In genomic region chr12:69538362-69538950, GRCm38 (mm10) we compare ENCODE assay signal across 8 mouse cellular contexts. TPM values are rescaled to one million over a fixed set of nuclear protein-coding genes. Genes with fewer than 3 reads are reported as not detected.
A peak's percentile ranks its signal among the peaks of the same experiment; 100 is the strongest.
DNase-seq lines count a peak whose midpoint lies in the region; ATAC-seq and TF ChIP-seq lines count a peak whose summit lies in the region.

No protein-coding gene starts in this region.

- 57% methylated on average over 4 of the region's 4 CpGs for WGBS in kidney, embryonic 15.5 days
- 67% methylated on average over 4 of the region's 4 CpGs for WGBS in hindbrain, embryonic 10.5 days
- WGBS in midbrain, embryonic 11.5 days: 74% methylated on average over 4 of the region's 4 CpGs

- H3K9me3 ChIP-seq in kidney, embryonic 15.5 days (replicated peaks): no peaks in the 10 kb centered on the region
- H3K9me3 ChIP-seq in hindbrain, embryonic 10.5 days: no peaks in the 10 kb centered on the region
- no peaks in the 10 kb centered on the region for H3K9me3 ChIP-seq in midbrain, embryonic 11.5 days (ENCODE audit: control insufficient read depth, low read length)

- H3K4me1 ChIP-seq in kidney, embryonic 15.5 days: peaks cover 48% of the 10 kb centered on the region
- H3K4me1 ChIP-seq in cortical plate, adult 2 months (ENCODE audit: control insufficient read depth, insufficient read depth, low read length): peaks cover 10% of the 10 kb centered on the region
- peaks cover 30% of the 10 kb centered on the region for H3K4me1 ChIP-seq in hindbrain, embryonic 10.5 days (replicated peaks)
- peaks cover 6% of the 10 kb centered on the region; the same call in 1 of the 2 replicates for H3K4me1 ChIP-seq in midbrain, embryonic 11.5 days (ENCODE audit: control insufficient read depth, insufficient read depth, low read length)

- H3K9ac ChIP-seq in kidney, embryonic 15.5 days: no peak overlapping the region
- no peak overlapping the region for H3K9ac ChIP-seq in midbrain, embryonic 11.5 days (ENCODE audit: low read length)

- TF ChIP-seq CTCF in cortical plate, adult 2 months (IDR thresholded peaks at IDR 0.05; ENCODE audit: extremely low read depth, insufficient read depth, low read length): no peak

- DNase-seq in kidney, adult 8-10 months: no peak
- no peak for DNase-seq in hindbrain, embryonic 10.5 days (ENCODE audit: low spot score)
- DNase-seq in midbrain, embryonic 11.5 days (ENCODE audit: low spot score, missing footprints): no peak
- DNase-seq in ovary, adult 18-20 months (ENCODE audit: low spot score): no peak
- no peak for DNase-seq in Muller cell, postnatal 12 days (ENCODE audit: inconsistent ontology term)
- DNase-seq in urinary bladder, postnatal 10 days (ENCODE audit: low spot score): no peak

- no peak for TF ChIP-seq POLR2A in cortical plate, adult 2 months (IDR thresholded peaks at IDR 0.05; ENCODE audit: extremely low read depth, insufficient read depth, low read length)

- peak overlapping the region; percentile 88 for H3K27ac ChIP-seq in kidney, embryonic 15.5 days
- H3K27ac ChIP-seq in cortical plate, adult 2 months (ENCODE audit: insufficient read depth, low read length): peak overlapping the region; percentile 74; the same call in 1 of the 2 replicates
- peak overlapping the region; percentile 71 for H3K27ac ChIP-seq in hindbrain, embryonic 10.5 days
- no peak overlapping the region for H3K27ac ChIP-seq in midbrain, embryonic 11.5 days (ENCODE audit: low read depth, low read length)

- H3K36me3 ChIP-seq in kidney, embryonic 15.5 days: no peaks in the 10 kb centered on the region
- no peaks in the 10 kb centered on the region for H3K36me3 ChIP-seq in hindbrain, embryonic 10.5 days
- H3K36me3 ChIP-seq in midbrain, embryonic 11.5 days (ENCODE audit: control insufficient read depth, insufficient read depth, low read length): no peaks in the 10 kb centered on the region

- H3K27me3 ChIP-seq in kidney, embryonic 15.5 days: peaks cover 9% of the 10 kb centered on the region
- H3K27me3 ChIP-seq in hindbrain, embryonic 10.5 days (ENCODE audit: insufficient read depth, poor library complexity, severe bottlenecking): 0 out of 2 replicates have a peak, but pooled peaks cover 3% of the 10 kb centered on the region
- H3K27me3 ChIP-seq in midbrain, embryonic 11.5 days (ENCODE audit: control insufficient read depth, insufficient read depth, low read length): no peaks in the 10 kb centered on the region

- no peak for ATAC-seq in kidney, embryonic 15.5 days (replicated peaks; ENCODE audit: low FRiP score)
- 0 out of 2 replicates have a peak, but pooled peaks have one; percentile 7 for ATAC-seq in midbrain, embryonic 11.5 days (ENCODE audit: low FRiP score)

- no peak overlapping the region for H3K4me3 ChIP-seq in kidney, embryonic 15.5 days (replicated peaks)
- H3K4me3 ChIP-seq in cortical plate, adult 2 months (ENCODE audit: insufficient read depth, low read length): no peak overlapping the region
- no peak overlapping the region for H3K4me3 ChIP-seq in hindbrain, embryonic 10.5 days
- no peak overlapping the region for H3K4me3 ChIP-seq in midbrain, embryonic 11.5 days (ENCODE audit: low read depth, low read length)

- H3K4me2 ChIP-seq in kidney, embryonic 15.5 days: peak overlapping the region; percentile 55
- H3K4me2 ChIP-seq in midbrain, embryonic 11.5 days: no peak overlapping the region

RNA-seq across cellular contexts. Expression of gene Vcpkmt, which starts 44.4 kb away (rescaled TPM):
- polyA plus RNA-seq in kidney, embryonic 15.5 days (2015; fragmentation: Nextera tagmentation; extraction: Ambion mirVana): 24.9 and 25.2 TPM in 2 replicates
- 31.4 TPM in 2 replicates for polyA plus RNA-seq in cortical plate, adult 2 months (2012; rRNA removed)
- polyA plus RNA-seq in hindbrain, embryonic 10.5 days (2016; fragmentation: Nextera tagmentation; extraction: Ambion mirVana): 21.3 and 24.9 TPM in 2 replicates
- 16.4 and 17.8 TPM in 2 replicates for polyA plus RNA-seq in midbrain, embryonic 11.5 days (2014; fragmentation: Nextera tagmentation; extraction: Ambion mirVana)
